Mouse (Mus musculus): Measurements from ENCODE around the gene Kcnab1. TPM values are rescaled to one million over a fixed set of nuclear protein-coding genes. Genes with fewer than 3 reads are reported as not detected.
A peak's percentile ranks its signal among the peaks of the same experiment; 100 is the strongest.

The Kcnab1 gene
- total and polyA plus RNA-seq, 3 experiments = 0.82 to 4.5 (median 2.9) TPM

DNA sequence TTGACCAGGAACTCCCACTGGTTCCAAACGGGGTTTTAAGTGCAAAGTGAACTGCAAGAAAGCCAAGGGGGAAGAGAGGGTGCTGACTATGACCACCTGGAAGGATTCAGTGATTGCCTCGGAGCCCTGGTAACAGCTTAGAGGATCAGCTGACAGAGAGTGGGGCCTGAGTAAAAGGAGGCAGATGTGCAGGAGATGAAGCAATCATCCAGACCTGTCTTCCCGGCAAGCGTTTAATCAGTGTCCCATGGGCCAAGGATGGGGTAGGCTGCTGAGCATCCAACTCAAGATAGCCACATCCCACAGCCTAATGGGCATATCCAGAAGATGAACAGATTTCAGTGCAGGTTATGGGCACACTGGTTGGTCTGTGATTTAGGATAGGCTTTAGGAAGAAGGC lies 258.8 kb downstream of the Kcnab1 start:
- no peak for DNase-seq
- no peak overlapping the region for H3K27ac ChIP-seq
- H3K4me1 ChIP-seq (ENCODE audit: control insufficient read depth, insufficient read depth, low read length) = peaks cover 3% of the 10 kb centered on the region

DNA sequence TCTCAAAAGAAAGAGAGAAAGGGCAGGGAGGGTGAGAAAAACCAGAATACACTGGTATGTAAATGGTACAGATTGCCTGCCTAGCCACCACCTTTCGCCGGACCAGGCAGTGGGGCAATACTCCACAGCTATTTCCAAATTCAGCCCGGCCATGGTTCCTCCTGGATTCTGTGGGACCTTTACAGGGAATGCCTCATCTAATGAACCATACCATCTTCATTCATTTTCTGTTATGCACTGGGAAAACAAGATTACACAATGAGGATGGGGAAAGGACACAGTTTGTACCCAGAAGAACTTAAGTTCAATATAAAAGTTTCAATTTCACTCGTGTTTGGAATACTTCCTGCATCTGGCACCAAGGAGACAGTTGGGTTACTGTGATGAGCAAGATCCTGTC lies 263.4 kb downstream of the Kcnab1 start:
- H3K79me2 ChIP-seq (replicated peaks; ENCODE audit: control insufficient read depth, insufficient read depth, low read length) = no peaks in the 10 kb centered on the region
- no peaks in the 10 kb centered on the region; the same call in 1 of the 2 replicates for H3K36me3 ChIP-seq (ENCODE audit: control insufficient read depth, insufficient read depth, low read length)
- peaks cover 2% of the 10 kb centered on the region; the same call in 1 of the 2 replicates for H3K4me1 ChIP-seq (ENCODE audit: control insufficient read depth, insufficient read depth, low read length)
- TF ChIP-seq POLR2A (IDR thresholded peaks at IDR 0.05; ENCODE audit: insufficient read depth, low read depth, low read length) (no peak), CTCF (IDR thresholded peaks at IDR 0.05) (no peak), EP300 (IDR thresholded peaks at IDR 0.05; ENCODE audit: insufficient read depth, low read depth, low read length) (no peak)
- intact Hi-C loops (cut with DNase I) = no loop called here
- no peak overlapping the region for H3K9ac ChIP-seq (ENCODE audit: low read depth, low read length)
- WGBS = 76% methylated on average over 4 of the region's 4 CpGs
- no peak for DNase-seq
- H3K4me3 ChIP-seq = no peak overlapping the region
- H3K27me3 ChIP-seq (ENCODE audit: control insufficient read depth, insufficient read depth, low read length) = no peaks in the 10 kb centered on the region
- H3K27ac ChIP-seq = no peak overlapping the region

More for the DNA sequence above, 258.8 kb downstream of the Kcnab1 start:
- H3K9ac ChIP-seq (ENCODE audit: low read depth, low read length) = no peak overlapping the region
- intact Hi-C loops (cut with DNase I) = no loop called here
- H3K4me3 ChIP-seq = no peak overlapping the region
- no peaks in the 10 kb centered on the region for H3K79me2 ChIP-seq (replicated peaks; ENCODE audit: control insufficient read depth, insufficient read depth, low read length)
- 73% methylated on average over 4 of the region's 4 CpGs for whole genome bisulfite sequencing
- H3K36me3 ChIP-seq (ENCODE audit: control insufficient read depth, insufficient read depth, low read length) = no peaks in the 10 kb centered on the region
- no peak for TF ChIP-seq EP300 (IDR thresholded peaks at IDR 0.05; ENCODE audit: insufficient read depth, low read depth, low read length)
- H3K27me3 ChIP-seq (ENCODE audit: control insufficient read depth, insufficient read depth, low read length) = no peaks in the 10 kb centered on the region

DNA sequence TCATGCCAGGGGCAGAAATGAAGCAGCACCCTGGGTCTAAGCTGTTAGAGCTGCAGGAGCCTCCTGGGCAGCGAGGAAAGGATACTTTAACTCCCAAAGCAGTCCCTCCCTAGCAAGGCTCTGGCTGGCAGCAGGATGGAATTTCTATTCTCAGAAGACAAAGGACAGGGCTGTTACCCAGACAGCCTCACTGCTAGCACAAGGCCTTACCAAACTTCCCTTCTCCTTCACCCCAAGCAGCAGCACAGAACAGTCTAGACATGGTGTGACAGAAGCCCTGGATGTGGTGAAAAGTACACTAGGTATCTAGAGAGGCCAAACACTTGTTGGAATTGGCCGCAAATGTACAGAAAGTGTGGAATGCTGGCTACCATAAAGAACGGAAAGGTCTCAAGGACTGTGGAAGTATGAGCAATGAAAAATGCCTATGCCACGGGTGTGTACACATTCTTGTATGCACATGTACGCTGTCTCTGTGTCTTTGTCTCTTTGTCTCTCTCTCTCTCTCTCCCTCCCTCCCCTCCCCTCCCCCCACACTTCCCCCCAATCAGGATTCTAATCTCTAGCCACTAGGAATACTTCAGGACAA lies 264.5 kb downstream of the Kcnab1 start:
- Histone ChIP-seq H3K9ac (ENCODE audit: low read depth, low read length) (peak overlapping the region; percentile 20), H3K4me3 (no peak overlapping the region), H3K27me3 (ENCODE audit: control insufficient read depth, insufficient read depth, low read length) (no peaks in the 10 kb centered on the region), H3K79me2 (replicated peaks; ENCODE audit: control insufficient read depth, insufficient read depth, low read length) (no peaks in the 10 kb centered on the region), H3K4me1 (ENCODE audit: control insufficient read depth, insufficient read depth, low read length) (peaks cover 2% of the 10 kb centered on the region; the same call in 1 of the 2 replicates), H3K36me3 (ENCODE audit: control insufficient read depth, insufficient read depth, low read length) (peaks cover 2% of the 10 kb centered on the region), H3K27ac (no peak overlapping the region)
- intact Hi-C loops (cut with DNase I) = no loop called here
- TF ChIP-seq CTCF (IDR thresholded peaks at IDR 0.05) (no peak), POLR2A (IDR thresholded peaks at IDR 0.05; ENCODE audit: insufficient read depth, low read depth, low read length) (no peak), EP300 (IDR thresholded peaks at IDR 0.05; ENCODE audit: insufficient read depth, low read depth, low read length) (no peak)
- no peak for DNase-seq
- WGBS = 68% methylated on average over 5 of the region's 5 CpGs

DNA sequence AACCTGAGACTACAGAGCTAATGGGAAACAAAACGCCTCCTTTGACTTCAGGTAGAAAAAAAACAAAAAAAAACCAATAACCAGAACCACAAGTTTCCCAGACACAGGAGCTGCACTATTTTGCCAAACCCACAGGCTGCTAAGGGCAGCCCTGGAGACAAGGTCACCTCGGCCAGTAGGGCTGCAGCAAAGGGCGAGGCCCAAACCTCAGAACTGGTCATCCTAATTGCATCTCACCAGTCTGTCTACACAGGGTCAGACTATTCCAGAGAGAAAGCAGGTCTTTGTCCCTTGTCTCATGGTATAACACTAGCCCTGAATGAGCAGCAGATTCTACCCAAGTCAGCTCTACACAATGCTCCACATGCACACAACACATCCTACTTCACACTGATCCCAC lies 265.5 kb downstream of the Kcnab1 start:
- Histone ChIP-seq H3K27me3 (ENCODE audit: control insufficient read depth, insufficient read depth, low read length) (no peaks in the 10 kb centered on the region), H3K79me2 (replicated peaks; ENCODE audit: control insufficient read depth, insufficient read depth, low read length) (no peaks in the 10 kb centered on the region), H3K9ac (ENCODE audit: low read depth, low read length) (no peak overlapping the region), H3K36me3 (ENCODE audit: control insufficient read depth, insufficient read depth, low read length) (peaks cover 4% of the 10 kb centered on the region), H3K27ac (no peak overlapping the region), H3K4me1 (ENCODE audit: control insufficient read depth, insufficient read depth, low read length) (peaks cover 2% of the 10 kb centered on the region; the same call in 1 of the 2 replicates), H3K4me3 (no peak overlapping the region)
- no peak for TF ChIP-seq CTCF (IDR thresholded peaks at IDR 0.05)
- no peak for TF ChIP-seq POLR2A (IDR thresholded peaks at IDR 0.05; ENCODE audit: insufficient read depth, low read depth, low read length)
- no peak for TF ChIP-seq EP300 (IDR thresholded peaks at IDR 0.05; ENCODE audit: insufficient read depth, low read depth, low read length)
- WGBS = 81% methylated on average over 3 of the region's 3 CpGs
- DNase-seq = no peak
- intact Hi-C loops (cut with DNase I) = no loop called here

DNA sequence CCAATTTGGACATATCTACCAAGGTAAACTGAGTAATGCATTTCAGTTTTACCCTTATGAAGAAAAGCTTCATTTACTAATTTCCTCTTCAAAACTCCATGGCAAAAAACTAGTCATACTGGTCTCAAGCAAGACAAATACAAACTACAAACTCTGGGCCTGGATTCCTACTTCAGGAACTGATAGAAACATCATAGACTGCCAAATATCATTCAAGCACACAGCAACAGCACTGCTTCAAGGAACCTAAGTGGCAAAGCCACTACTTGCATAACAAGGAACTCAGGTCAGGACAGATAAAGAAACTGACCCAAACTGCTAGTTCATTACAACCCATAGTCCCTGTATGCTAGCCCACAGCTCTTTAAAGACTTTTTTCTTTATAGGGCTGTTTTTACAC lies 269.5 kb downstream of the Kcnab1 start:
- H3K9ac ChIP-seq (ENCODE audit: low read depth, low read length) = no peak overlapping the region
- no peaks in the 10 kb centered on the region; the same call in 1 of the 2 replicates for H3K4me1 ChIP-seq (ENCODE audit: control insufficient read depth, insufficient read depth, low read length)
- no peaks in the 10 kb centered on the region for H3K27me3 ChIP-seq (ENCODE audit: control insufficient read depth, insufficient read depth, low read length)
- peaks cover 32% of the 10 kb centered on the region for H3K36me3 ChIP-seq (ENCODE audit: control insufficient read depth, insufficient read depth, low read length)
- H3K4me3 ChIP-seq = no peak overlapping the region
- no peak for TF ChIP-seq CTCF (IDR thresholded peaks at IDR 0.05)
- no peak for TF ChIP-seq POLR2A (IDR thresholded peaks at IDR 0.05; ENCODE audit: insufficient read depth, low read depth, low read length)
- TF ChIP-seq EP300 (IDR thresholded peaks at IDR 0.05; ENCODE audit: insufficient read depth, low read depth, low read length) = no peak
- intact Hi-C loops (cut with DNase I) = no loop called here
- H3K79me2 ChIP-seq (replicated peaks; ENCODE audit: control insufficient read depth, insufficient read depth, low read length) = no peaks in the 10 kb centered on the region
- no peak for DNase-seq
- no peak overlapping the region for H3K27ac ChIP-seq

DNA sequence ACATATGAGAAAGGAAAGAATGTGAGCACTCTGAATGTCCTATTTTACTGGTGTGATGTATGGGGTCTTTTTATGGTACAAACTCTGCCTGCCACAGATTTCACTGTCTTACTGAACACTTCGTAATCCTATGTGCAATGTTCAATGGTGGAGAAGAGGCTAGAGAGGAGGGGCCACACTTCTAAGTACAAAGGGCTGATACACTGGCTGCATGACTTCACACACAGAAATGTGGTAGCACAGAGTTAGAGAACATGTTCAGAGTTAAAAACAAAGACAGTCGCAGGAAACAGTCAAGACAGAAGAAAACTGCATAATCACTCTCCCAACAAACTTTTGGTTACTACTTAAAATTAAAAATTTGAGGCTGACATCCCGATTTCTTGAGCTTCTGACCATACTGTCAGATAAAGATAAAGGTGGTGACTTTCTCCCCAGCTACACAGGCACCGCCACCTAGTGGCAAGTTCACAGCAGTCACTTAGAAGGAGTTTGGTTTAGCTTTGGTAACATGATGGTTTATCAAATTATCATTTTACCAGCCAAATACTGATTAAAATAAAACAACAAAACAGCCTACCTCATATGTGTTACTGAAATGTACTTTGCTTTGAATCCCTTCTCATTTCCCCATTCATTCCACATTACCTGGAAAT lies 270.8 kb downstream of the Kcnab1 start:
- Histone ChIP-seq H3K79me2 (replicated peaks; ENCODE audit: control insufficient read depth, insufficient read depth, low read length) (no peaks in the 10 kb centered on the region), H3K4me1 (ENCODE audit: control insufficient read depth, insufficient read depth, low read length) (no peaks in the 10 kb centered on the region; the same call in 1 of the 2 replicates), H3K9ac (ENCODE audit: low read depth, low read length) (no peak overlapping the region), H3K27ac (no peak overlapping the region; the same call in 1 of the 2 replicates), H3K4me3 (no peak overlapping the region), H3K27me3 (ENCODE audit: control insufficient read depth, insufficient read depth, low read length) (no peaks in the 10 kb centered on the region), H3K36me3 (ENCODE audit: control insufficient read depth, insufficient read depth, low read length) (peaks cover 44% of the 10 kb centered on the region)
- peak in 1 of 2 experiments; percentile 42 for DNase-seq
- TF ChIP-seq CTCF (IDR thresholded peaks at IDR 0.05) (peak; percentile 92), EP300 (IDR thresholded peaks at IDR 0.05; ENCODE audit: insufficient read depth, low read depth, low read length) (no peak), POLR2A (IDR thresholded peaks at IDR 0.05; ENCODE audit: insufficient read depth, low read depth, low read length) (no peak)
- intact Hi-C loops (cut with DNase I) = loop anchor here (5.0 kb wide), 1 partner anchor 482 kb away; no protein-coding TSS in a partner anchor
- 66% methylated on average over 4 of the region's 4 CpGs for WGBS

All from heart, adult 2 months (tissue).